Mouse (Mus musculus): ENCODE data around the gene Pdilt. TPM values are rescaled to one million over a fixed set of nuclear protein-coding genes. Genes with fewer than 3 reads are reported as not detected.

Pdilt gene
- total and polyA plus RNA-seq, 3 experiments, result 0.12 TPM; not detected in 2

GRCm38 (mm10) chr7:119484154-119484553, 39.1 kb downstream of the Pdilt start:
- Histone ChIP-seq H3K9me3 (replicated peaks; ENCODE audit: insufficient read depth, low read length) (no peaks in the 10 kb centered on the region), H3K27ac (ENCODE audit: control insufficient read depth, low read depth, low read length) (no peak overlapping the region)
- no peak for DNase-seq (ENCODE audit: low read depth, low spot score)

GRCm38 (mm10) chr7:119479256-119479655, 44.0 kb downstream of the Pdilt start, which contains the start of gene Umod:
Umod (minus strand) TSS chr7:119479282.
- no peaks in the 10 kb centered on the region for H3K9me3 ChIP-seq (replicated peaks; ENCODE audit: insufficient read depth, low read length)
- H3K27ac ChIP-seq (ENCODE audit: control insufficient read depth, low read depth, low read length), result no peak within 1 kb of the TSS

More at GRCm38 (mm10) chr7:119484154-119484553, 39.1 kb downstream of the Pdilt start:
- no peaks in the 10 kb centered on the region for H3K79me2 ChIP-seq (ENCODE audit: control insufficient read depth, insufficient read depth, low read length, poor library complexity)
- TF ChIP-seq POLR2A (IDR thresholded peaks at IDR 0.05; ENCODE audit: control insufficient read depth in 1 of 2, insufficient read depth in 1 of 2, low read depth in 1 of 2, low read length in 2 of 2, poor library complexity in 1 of 2) (no peak), CHD1 (IDR thresholded peaks at IDR 0.05; ENCODE audit: low read depth, low read length) (no peak), MYB (IDR thresholded peaks at IDR 0.05; ENCODE audit: low read depth, low read length) (no peak), NELFE (IDR thresholded peaks at IDR 0.05; ENCODE audit: low read depth, low read length) (no peak), JUND (IDR thresholded peaks at IDR 0.05; ENCODE audit: low read depth, low read length) (no peak), TCF12 (IDR thresholded peaks at IDR 0.05; ENCODE audit: low read depth, low read length) (no peak), MAFK (IDR thresholded peaks at IDR 0.05; ENCODE audit: borderline replicate concordance, low read depth, low read length) (no peak), USF2 (IDR thresholded peaks at IDR 0.05; ENCODE audit: borderline replicate concordance in 1 of 2, insufficient read depth in 1 of 2, low read depth in 1 of 2, low read length in 2 of 2) (no peak), TAL1 (IDR thresholded peaks at IDR 0.05; ENCODE audit: low read length) (no peak), CHD2 (IDR thresholded peaks at IDR 0.05; ENCODE audit: low read length) (no peak), CTCF (IDR thresholded peaks at IDR 0.05 in 2 of 3, conservative IDR thresholded peaks at IDR 0.05 in 1 of 3; ENCODE audit: control insufficient read depth in 1 of 3, insufficient read depth in 1 of 3, low read depth in 2 of 3, low read length in 3 of 3, poor library complexity in 1 of 3, severe bottlenecking in 1 of 3) (no peak)
- no peak overlapping the region for H3K4me3 ChIP-seq (ENCODE audit: control insufficient read depth in 1 of 2, insufficient read depth in 1 of 2, low read depth in 2 of 2, low read length in 2 of 2)
- H3K4me1 ChIP-seq (ENCODE audit: control insufficient read depth in 1 of 2, insufficient read depth in 2 of 2, low read length in 2 of 2), result no peaks in the 10 kb centered on the region
- H3K27me3 ChIP-seq (ENCODE audit: control insufficient read depth in 1 of 2, insufficient read depth in 2 of 2, low read length in 2 of 2), result no peaks in the 10 kb centered on the region
- H3K36me3 ChIP-seq (ENCODE audit: control insufficient read depth in 1 of 2, insufficient read depth in 2 of 2, low read length in 2 of 2), result no peaks in the 10 kb centered on the region
- no peak overlapping the region for H3K9ac ChIP-seq (ENCODE audit: control insufficient read depth, low read depth, low read length, poor library complexity, severe bottlenecking)

More at GRCm38 (mm10) chr7:119479256-119479655, 44.0 kb downstream of the Pdilt start, which contains the start of gene Umod:
- Histone ChIP-seq H3K79me2 (ENCODE audit: control insufficient read depth, insufficient read depth, low read length, poor library complexity) (no peaks in the 10 kb centered on the region), H3K9ac (ENCODE audit: control insufficient read depth, low read depth, low read length, poor library complexity, severe bottlenecking) (no peak within 1 kb of the TSS), H3K4me3 (ENCODE audit: control insufficient read depth in 1 of 2, insufficient read depth in 1 of 2, low read depth in 2 of 2, low read length in 2 of 2) (no peak within 1 kb of the TSS), H3K27me3 (ENCODE audit: control insufficient read depth in 1 of 2, insufficient read depth in 2 of 2, low read length in 2 of 2) (no peaks in the 10 kb centered on the region), H3K36me3 (ENCODE audit: control insufficient read depth in 1 of 2, insufficient read depth in 2 of 2, low read length in 2 of 2) (no peaks in the 10 kb centered on the region), H3K4me1 (ENCODE audit: control insufficient read depth in 1 of 2, insufficient read depth in 2 of 2, low read length in 2 of 2) (no peaks in the 10 kb centered on the region)
- no peak for DNase-seq (ENCODE audit: low read depth, low spot score)
- TF ChIP-seq TBP (IDR thresholded peaks at IDR 0.05; ENCODE audit: low read depth, low read length), result no peak
- TF ChIP-seq MAZ (IDR thresholded peaks at IDR 0.05; ENCODE audit: low read depth, low read length), result no peak
- TF ChIP-seq EP300 (IDR thresholded peaks at IDR 0.05; ENCODE audit: low read depth in 1 of 2, low read length in 2 of 2), result no peak
- no peak for TF ChIP-seq GATA1 (IDR thresholded peaks at IDR 0.05; ENCODE audit: low read depth, low read length)
- TF ChIP-seq BHLHE40 (IDR thresholded peaks at IDR 0.05; ENCODE audit: borderline replicate concordance, low read depth, low read length), result no peak
- TF ChIP-seq ZNF384 (IDR thresholded peaks at IDR 0.05; ENCODE audit: low read depth, low read length), result no peak
- TF ChIP-seq ZMIZ1 (IDR thresholded peaks at IDR 0.05; ENCODE audit: low read depth, low read length), result no peak
